Mouse (Mus musculus): ENCODE results near the gene Mrpl48. TPM values are rescaled to one million over a fixed set of nuclear protein-coding genes. Genes with fewer than 3 reads are reported as not detected.

Gene Mrpl48
- polyA plus RNA-seq, 1 experiment from 2014 or later, result 94.0 TPM

GRCm38 (mm10) chr7:100642413-100642812, 34.3 kb upstream of the Mrpl48 start:
- no peaks in the 10 kb centered on the region for H3K36me3 ChIP-seq (ENCODE audit: control insufficient read depth, insufficient read depth, low read length)
- H3K27ac ChIP-seq (ENCODE audit: low read length), result no peak overlapping the region
- no peaks in the 10 kb centered on the region for H3K4me1 ChIP-seq (ENCODE audit: control insufficient read depth, insufficient read depth, low read length)
- H3K4me3 ChIP-seq (ENCODE audit: low read depth, low read length), result no peak overlapping the region
- no peaks in the 10 kb centered on the region for H3K9me3 ChIP-seq (replicated peaks; ENCODE audit: control insufficient read depth, low read length, poor library complexity, severe bottlenecking)
- H3K4me2 ChIP-seq (ENCODE audit: low read length), result no peak overlapping the region
- no peak overlapping the region for H3K9ac ChIP-seq (ENCODE audit: low read depth, low read length)
- ATAC-seq, result no peak
- H3K27me3 ChIP-seq (ENCODE audit: control insufficient read depth, insufficient read depth, low read depth, low read length), result no peaks in the 10 kb centered on the region
- WGBS, result 91% methylated on average over 4 of the region's 4 CpGs

DNA sequence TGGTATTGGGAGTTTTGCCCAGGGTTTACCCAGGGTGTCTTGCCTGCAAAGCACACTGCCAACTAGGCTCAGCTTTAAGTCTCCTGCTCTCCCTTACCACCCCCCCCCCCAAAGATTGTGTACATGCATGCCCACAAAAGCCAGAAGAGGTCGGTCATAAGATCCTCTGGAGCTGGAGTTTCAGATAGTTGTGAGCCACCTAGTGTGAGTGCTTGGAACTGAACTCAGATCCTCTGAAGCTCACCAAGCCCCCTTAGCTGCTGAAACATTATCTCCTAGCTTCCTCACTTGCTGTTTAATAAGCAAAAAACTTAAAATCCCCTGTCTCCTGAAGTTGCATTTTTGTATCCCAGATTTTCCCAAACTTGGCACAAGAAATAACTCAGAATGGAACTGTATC, 29.6 kb upstream of the Mrpl48 start:
- no peak overlapping the region for H3K9ac ChIP-seq (ENCODE audit: low read depth, low read length)
- H3K4me1 ChIP-seq (ENCODE audit: control insufficient read depth, insufficient read depth, low read length), result no peaks in the 10 kb centered on the region
- no peaks in the 10 kb centered on the region for H3K27me3 ChIP-seq (ENCODE audit: control insufficient read depth, insufficient read depth, low read depth, low read length)
- H3K9me3 ChIP-seq (replicated peaks; ENCODE audit: control insufficient read depth, low read length, poor library complexity, severe bottlenecking), result no peaks in the 10 kb centered on the region
- ATAC-seq, result no peak
- H3K4me2 ChIP-seq (ENCODE audit: low read length), result no peak overlapping the region
- H3K36me3 ChIP-seq (ENCODE audit: control insufficient read depth, insufficient read depth, low read length), result no peaks in the 10 kb centered on the region; the same call in 1 of the 2 replicates
- H3K4me3 ChIP-seq (ENCODE audit: low read depth, low read length), result no peak overlapping the region
- H3K27ac ChIP-seq (ENCODE audit: low read length), result no peak overlapping the region
- WGBS, result 8% methylated on average over 1 of the region's 1 CpGs

DNA sequence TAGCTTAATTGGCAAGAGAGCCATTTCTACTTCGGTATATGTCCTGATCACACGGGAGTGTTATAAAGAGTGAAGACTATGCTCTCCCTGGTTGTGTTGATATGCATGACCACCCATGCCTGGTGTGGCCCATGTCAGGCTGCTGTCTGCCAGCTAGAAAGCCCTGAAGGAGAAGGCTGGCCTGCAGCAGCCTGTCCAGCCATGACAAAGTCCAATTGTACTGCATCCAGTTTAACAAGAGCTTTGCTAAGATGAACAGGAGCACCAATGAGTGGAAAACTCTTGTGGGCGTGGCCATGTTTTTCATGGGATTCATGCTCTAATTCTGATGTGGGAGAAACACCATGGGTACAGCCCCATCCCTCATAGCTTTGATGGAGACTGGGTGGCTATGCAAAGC, 16.4 kb upstream of the Mrpl48 start:
- no peak overlapping the region for H3K4me2 ChIP-seq (ENCODE audit: low read length)
- H3K36me3 ChIP-seq (ENCODE audit: control insufficient read depth, insufficient read depth, low read length), result 0 out of 2 replicates have a peak, but pooled peaks cover 4% of the 10 kb centered on the region
- 59% methylated on average over 3 of the region's 3 CpGs for WGBS
- no peak overlapping the region for H3K27ac ChIP-seq (ENCODE audit: low read length)
- H3K9me3 ChIP-seq (replicated peaks; ENCODE audit: control insufficient read depth, low read length, poor library complexity, severe bottlenecking), result no peaks in the 10 kb centered on the region
- no peaks in the 10 kb centered on the region for H3K4me1 ChIP-seq (ENCODE audit: control insufficient read depth, insufficient read depth, low read length)
- H3K9ac ChIP-seq (ENCODE audit: low read depth, low read length), result no peak overlapping the region
- H3K4me3 ChIP-seq (ENCODE audit: low read depth, low read length), result no peak overlapping the region
- H3K27me3 ChIP-seq (ENCODE audit: control insufficient read depth, insufficient read depth, low read depth, low read length), result no peaks in the 10 kb centered on the region
- no peak for ATAC-seq

DNA sequence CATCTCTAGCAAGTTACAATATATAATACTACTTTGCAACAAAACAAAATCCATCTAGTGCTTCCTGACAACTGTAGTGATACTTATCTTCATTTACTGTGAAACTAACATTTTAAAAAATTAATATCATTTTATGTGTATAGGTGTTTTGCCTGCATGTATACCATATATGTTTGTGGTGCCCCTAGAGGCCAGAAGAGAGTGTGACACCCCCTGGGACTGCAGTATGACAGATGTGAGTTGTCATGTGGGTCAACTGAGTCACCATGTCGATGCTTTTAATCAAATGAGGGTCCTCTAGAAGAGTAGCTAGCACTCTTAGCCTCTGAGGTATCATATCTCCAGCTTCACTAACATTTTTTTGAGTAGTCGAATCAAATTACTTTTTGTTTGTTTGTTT, 14.2 kb upstream of the Mrpl48 start:
- no peaks in the 10 kb centered on the region for H3K27me3 ChIP-seq (ENCODE audit: control insufficient read depth, insufficient read depth, low read depth, low read length)
- no peaks in the 10 kb centered on the region for H3K9me3 ChIP-seq (replicated peaks; ENCODE audit: control insufficient read depth, low read length, poor library complexity, severe bottlenecking)
- no peak overlapping the region for H3K27ac ChIP-seq (ENCODE audit: low read length)
- no peaks in the 10 kb centered on the region for H3K36me3 ChIP-seq (ENCODE audit: control insufficient read depth, insufficient read depth, low read length)
- H3K9ac ChIP-seq (ENCODE audit: low read depth, low read length), result no peak overlapping the region
- no peak for ATAC-seq
- H3K4me2 ChIP-seq (ENCODE audit: low read length), result no peak overlapping the region
- no peak overlapping the region for H3K4me3 ChIP-seq (ENCODE audit: low read depth, low read length)
- WGBS, result 86% methylated on average over 2 of the region's 2 CpGs
- no peaks in the 10 kb centered on the region for H3K4me1 ChIP-seq (ENCODE audit: control insufficient read depth, insufficient read depth, low read length)

DNA sequence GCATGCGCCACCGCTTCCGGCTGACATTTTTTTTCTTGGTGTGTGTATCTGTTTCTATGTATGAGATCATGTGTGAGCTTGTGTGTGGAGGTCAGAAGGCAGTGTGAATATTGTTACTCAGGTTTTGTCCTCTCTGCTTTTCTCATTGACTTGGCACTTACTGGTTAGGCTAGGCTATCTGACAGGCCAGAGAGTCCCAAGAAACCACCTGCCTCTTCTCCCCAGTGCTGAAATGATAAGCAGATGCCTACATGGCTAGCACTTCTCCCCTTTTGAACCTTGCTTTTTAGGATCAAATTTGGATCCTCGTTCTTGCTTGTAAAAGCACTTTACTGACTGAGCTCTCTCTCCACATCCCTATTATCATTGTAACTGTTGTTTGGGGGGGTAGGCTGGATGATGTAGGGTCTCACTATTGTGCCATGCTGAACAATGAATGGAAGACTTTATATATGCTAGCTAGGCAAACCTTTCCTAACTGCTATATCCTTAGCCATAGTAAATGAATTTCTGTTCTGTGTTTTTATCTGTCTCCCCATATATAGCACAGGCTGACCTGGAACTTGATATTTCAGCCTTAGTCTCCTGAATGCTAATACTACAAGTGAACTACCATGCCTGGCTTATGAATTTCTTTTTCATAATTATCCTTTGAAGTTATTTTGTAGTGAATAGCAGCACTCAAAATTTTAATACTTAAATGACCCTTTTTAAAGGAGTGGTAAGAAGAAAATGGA, 8.2 kb upstream of the Mrpl48 start:
- no peak overlapping the region for H3K4me3 ChIP-seq (ENCODE audit: low read depth, low read length)
- peaks cover 5% of the 10 kb centered on the region; the same call in 1 of the 2 replicates for H3K4me1 ChIP-seq (ENCODE audit: control insufficient read depth, insufficient read depth, low read length)
- ATAC-seq, result no peak
- no peaks in the 10 kb centered on the region for H3K9me3 ChIP-seq (replicated peaks; ENCODE audit: control insufficient read depth, low read length, poor library complexity, severe bottlenecking)
- H3K9ac ChIP-seq (ENCODE audit: low read depth, low read length), result no peak overlapping the region
- no peaks in the 10 kb centered on the region for H3K27me3 ChIP-seq (ENCODE audit: control insufficient read depth, insufficient read depth, low read depth, low read length)
- H3K36me3 ChIP-seq (ENCODE audit: control insufficient read depth, insufficient read depth, low read length), result no peaks in the 10 kb centered on the region
- H3K27ac ChIP-seq (ENCODE audit: low read length), result no peak overlapping the region
- WGBS, result 90% methylated on average over 4 of the region's 4 CpGs
- H3K4me2 ChIP-seq (ENCODE audit: low read length), result no peak overlapping the region

DNA sequence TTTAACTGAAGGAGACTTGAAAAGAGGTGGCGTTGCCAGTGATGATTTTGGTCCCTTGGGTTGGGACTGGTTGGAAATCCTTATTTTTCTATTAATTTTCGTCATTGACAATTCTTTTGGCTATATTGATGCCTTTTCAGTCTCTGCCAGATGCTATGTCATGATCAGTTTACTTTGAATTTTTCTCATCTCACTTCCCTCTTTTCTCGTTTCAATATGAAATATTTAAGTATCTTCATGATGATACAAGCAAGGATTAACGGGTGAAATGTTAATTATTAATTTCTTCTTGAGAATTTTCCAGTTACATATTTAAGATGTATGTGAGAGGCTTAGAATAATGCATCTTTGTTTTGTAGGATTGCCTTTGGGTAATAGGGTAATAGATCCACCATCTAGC, 809 bp upstream of the Mrpl48 start:
- Histone ChIP-seq H3K4me2 (ENCODE audit: low read length) (peak overlapping the region; percentile 72), H3K36me3 (ENCODE audit: control insufficient read depth, insufficient read depth, low read length) (no peaks in the 10 kb centered on the region), H3K27ac (ENCODE audit: low read length) (peak overlapping the region; percentile 99), H3K9ac (ENCODE audit: low read depth, low read length) (peak overlapping the region; percentile 100), H3K4me3 (ENCODE audit: low read depth, low read length) (peak overlapping the region; percentile 100), H3K27me3 (ENCODE audit: control insufficient read depth, insufficient read depth, low read depth, low read length) (no peaks in the 10 kb centered on the region; the same call in 1 of the 2 replicates), H3K9me3 (replicated peaks; ENCODE audit: control insufficient read depth, low read length, poor library complexity, severe bottlenecking) (no peaks in the 10 kb centered on the region), H3K4me1 (ENCODE audit: control insufficient read depth, insufficient read depth, low read length) (peaks cover 14% of the 10 kb centered on the region)
- 19% methylated on average over 4 of the region's 4 CpGs for WGBS
- ATAC-seq, result no peak

- Histone ChIP-seq H3K27me3 (ENCODE audit: control insufficient read depth, insufficient read depth, low read depth, low read length) (no peaks in the 10 kb centered on the region; the same call in 1 of the 2 replicates), H3K9ac (ENCODE audit: low read depth, low read length) (peak within 1 kb of the TSS; percentile 100), H3K9me3 (replicated peaks; ENCODE audit: control insufficient read depth, low read length, poor library complexity, severe bottlenecking) (no peaks in the 10 kb centered on the region), H3K4me1 (ENCODE audit: control insufficient read depth, insufficient read depth, low read length) (peaks cover 14% of the 10 kb centered on the region), H3K36me3 (ENCODE audit: control insufficient read depth, insufficient read depth, low read length) (no peaks in the 10 kb centered on the region), H3K4me2 (ENCODE audit: low read length) (peak within 1 kb of the TSS; percentile 64), H3K27ac (ENCODE audit: low read length) (peak within 1 kb of the TSS; percentile 99), H3K4me3 (ENCODE audit: low read depth, low read length) (peak within 1 kb of the TSS; percentile 100)
- WGBS, result under 1% methylated on average over 78 of the region's 105 CpGs
- ATAC-seq, result peak; percentile 98
These were observed 629 bp downstream of the Mrpl48 start, which contains the start of gene Rab6a for GRCm38 (mm10) chr7:100607214-100608129. Rab6a (plus strand) TSS chr7:100607410.

- Histone ChIP-seq H3K4me3 (ENCODE audit: low read depth, low read length) (no peak overlapping the region), H3K4me2 (ENCODE audit: low read length) (no peak overlapping the region), H3K27me3 (ENCODE audit: control insufficient read depth, insufficient read depth, low read depth, low read length) (no peaks in the 10 kb centered on the region; the same call in 1 of the 2 replicates), H3K36me3 (ENCODE audit: control insufficient read depth, insufficient read depth, low read length) (no peaks in the 10 kb centered on the region), H3K27ac (ENCODE audit: low read length) (no peak overlapping the region), H3K4me1 (ENCODE audit: control insufficient read depth, insufficient read depth, low read length) (no peaks in the 10 kb centered on the region), H3K9me3 (replicated peaks; ENCODE audit: control insufficient read depth, low read length, poor library complexity, severe bottlenecking) (no peaks in the 10 kb centered on the region), H3K9ac (ENCODE audit: low read depth, low read length) (no peak overlapping the region)
- 86% methylated on average over 5 of the region's 5 CpGs for WGBS
- no peak for ATAC-seq
These were observed 7.9 kb downstream of the Mrpl48 start for GRCm38 (mm10) chr7:100600211-100600610.

- ATAC-seq, result no peak
- no peak overlapping the region for H3K9ac ChIP-seq (ENCODE audit: low read depth, low read length)
- no peaks in the 10 kb centered on the region for H3K36me3 ChIP-seq (ENCODE audit: control insufficient read depth, insufficient read depth, low read length)
- no peaks in the 10 kb centered on the region for H3K9me3 ChIP-seq (replicated peaks; ENCODE audit: control insufficient read depth, low read length, poor library complexity, severe bottlenecking)
- H3K4me1 ChIP-seq (ENCODE audit: control insufficient read depth, insufficient read depth, low read length), result peaks cover 3% of the 10 kb centered on the region
- no peak overlapping the region for H3K4me2 ChIP-seq (ENCODE audit: low read length)
- H3K4me3 ChIP-seq (ENCODE audit: low read depth, low read length), result no peak overlapping the region
- H3K27ac ChIP-seq (ENCODE audit: low read length), result no peak overlapping the region
- no peaks in the 10 kb centered on the region for H3K27me3 ChIP-seq (ENCODE audit: control insufficient read depth, insufficient read depth, low read depth, low read length)
These were observed 14.8 kb downstream of the Mrpl48 start for GRCm38 (mm10) chr7:100593349-100593748.
